Mouse (Mus musculus) T-helper 2 cell (primary cell): ENCODE data around the gene Rpgrip1l.

Source experiments
- in situ Hi-C: fragments of 300-600 bp; cut with MboI, MseI; formaldehyde crosslinking; loops from one replicate; pipeline ENCODE4 v1.15.1; 2025; ENCODE audit warnings: high pct_unique_total_duplicates

Rpgrip1l gene

DNA sequence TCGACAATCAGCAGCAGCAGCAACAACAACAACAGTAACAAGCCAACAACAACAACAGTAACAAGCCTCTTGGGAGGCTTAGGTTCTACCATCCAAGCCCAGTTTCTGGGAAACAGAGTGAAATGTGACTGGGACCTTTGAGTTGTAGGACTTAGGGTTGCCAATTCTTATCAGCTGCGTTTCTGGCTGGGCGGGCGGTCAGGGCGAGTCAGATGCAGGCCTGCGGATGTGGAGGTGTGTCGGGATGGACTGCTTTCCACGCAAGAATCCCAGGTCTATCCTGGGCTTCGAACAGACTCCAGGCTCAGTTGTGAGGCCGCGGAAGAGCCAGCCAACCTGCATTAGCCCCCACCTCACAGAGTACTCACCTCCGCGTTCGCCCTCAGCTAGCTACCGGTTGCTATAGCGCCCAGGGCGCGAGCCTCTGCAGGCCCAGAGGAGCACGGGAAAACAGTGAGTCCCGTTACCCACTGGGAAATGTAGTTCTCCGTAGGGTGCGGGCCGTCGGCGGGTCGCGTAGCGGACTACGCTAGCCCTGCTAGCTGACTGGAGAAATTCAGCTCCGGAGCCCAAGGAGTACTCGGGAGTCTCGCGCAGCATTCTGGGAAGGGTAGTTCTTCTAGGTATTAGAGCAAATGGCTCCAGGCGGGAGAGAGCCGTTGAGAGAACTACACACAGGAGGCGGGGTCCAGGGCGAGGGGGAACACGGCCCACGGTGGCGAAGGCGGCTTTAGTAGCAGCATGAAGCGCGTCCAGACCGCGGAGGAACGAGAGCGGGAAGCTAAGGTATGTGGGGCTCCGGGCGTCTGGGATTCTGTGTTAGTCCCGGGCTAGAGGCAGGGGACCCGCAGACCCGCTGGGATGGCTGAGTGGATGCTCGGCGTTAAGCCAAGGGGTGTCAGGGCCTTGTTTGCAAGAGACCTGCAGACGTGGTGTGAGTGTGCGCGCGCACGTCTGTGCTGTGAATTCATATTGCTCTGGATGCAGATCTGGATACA lies at the start of gene Rpgrip1l, which contains the start of gene Fto:
Gene Rpgrip1l (minus strand): TSS at position 428 of the 998 bp plus-strand sequence.
Gene Fto (plus strand): TSS at position 691 of the 998 bp plus-strand sequence.
- in situ Hi-C loops, result loop anchor here (25.0 kb wide), 1 partner anchor 426 kb away; no protein-coding TSS in a partner anchor

DNA sequence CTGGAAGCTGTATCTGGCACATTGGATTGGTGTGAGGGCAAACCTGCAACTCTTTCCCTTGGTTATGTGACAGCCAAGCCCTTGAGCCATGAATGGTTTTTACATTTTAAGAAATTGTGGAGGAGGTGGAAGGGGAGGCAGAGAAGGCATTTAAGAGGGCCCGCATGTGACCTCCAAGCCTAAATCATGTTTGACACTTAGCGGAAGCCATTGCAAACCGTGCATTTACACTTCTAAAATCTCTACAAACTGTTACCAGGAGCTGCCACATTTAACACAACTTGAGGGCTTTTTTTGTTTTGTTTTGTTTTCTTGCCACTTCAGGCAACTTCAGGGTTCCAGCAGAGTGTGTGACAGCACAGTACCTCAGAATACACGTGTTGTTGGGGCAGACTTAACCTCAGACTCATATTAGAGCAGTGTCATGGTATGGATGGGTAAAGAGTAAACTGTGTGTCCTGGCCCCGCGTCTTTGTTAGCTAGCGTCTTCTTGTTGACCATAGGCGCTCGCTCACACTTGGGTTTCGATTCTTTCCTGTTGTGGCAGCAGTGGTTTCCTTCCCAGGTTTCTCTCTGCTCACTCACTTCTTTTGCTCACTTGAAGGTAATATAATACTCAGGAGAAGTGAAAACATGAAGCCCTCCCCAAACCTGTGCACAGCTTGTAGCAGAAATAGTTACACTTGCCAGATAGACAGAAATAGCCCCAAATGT lies 47.7 kb upstream of the Rpgrip1l start:
- in situ Hi-C loops, result no loop called here

DNA sequence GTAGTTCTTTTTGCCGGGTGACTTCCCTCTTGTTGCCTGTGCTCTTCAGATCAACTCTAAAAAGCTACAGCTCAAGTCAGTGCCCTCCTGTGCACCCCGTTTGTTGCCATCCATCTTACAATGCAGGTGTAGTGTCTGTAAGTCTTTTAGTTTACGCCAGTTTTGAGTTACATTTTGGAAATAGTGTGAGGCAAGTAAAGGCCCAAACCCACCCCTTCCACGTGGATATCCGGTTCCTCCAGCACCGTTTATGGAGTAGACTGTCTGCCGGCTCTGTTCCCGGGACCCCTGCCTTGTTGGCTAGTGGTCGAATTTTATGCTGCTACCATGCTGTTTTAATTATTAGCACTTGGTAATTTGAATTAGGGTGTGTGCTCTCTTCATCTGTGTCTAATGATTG lies 46.4 kb upstream of the Rpgrip1l start:
- in situ Hi-C loops, result no loop called here

DNA sequence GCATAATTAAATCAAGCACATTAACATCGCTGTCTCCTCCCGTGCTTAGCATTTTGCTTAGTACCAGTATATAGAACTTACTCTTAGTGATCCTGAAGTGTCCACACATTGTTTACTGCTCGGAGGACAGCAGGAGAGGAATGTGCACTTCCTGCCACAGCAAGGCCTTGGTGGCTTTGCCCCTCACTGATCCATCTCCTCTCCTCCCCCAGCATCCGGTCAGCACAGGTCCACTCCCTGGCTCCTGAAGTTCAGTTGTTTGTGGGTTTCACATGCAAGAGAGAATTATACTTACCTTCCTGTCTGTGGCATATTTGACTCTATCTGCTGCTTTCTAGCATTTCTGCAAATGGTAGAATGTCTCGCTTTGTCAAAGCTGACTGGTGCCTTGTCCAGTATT lies 45.0 kb upstream of the Rpgrip1l start:
- in situ Hi-C loops, result no loop called here

DNA sequence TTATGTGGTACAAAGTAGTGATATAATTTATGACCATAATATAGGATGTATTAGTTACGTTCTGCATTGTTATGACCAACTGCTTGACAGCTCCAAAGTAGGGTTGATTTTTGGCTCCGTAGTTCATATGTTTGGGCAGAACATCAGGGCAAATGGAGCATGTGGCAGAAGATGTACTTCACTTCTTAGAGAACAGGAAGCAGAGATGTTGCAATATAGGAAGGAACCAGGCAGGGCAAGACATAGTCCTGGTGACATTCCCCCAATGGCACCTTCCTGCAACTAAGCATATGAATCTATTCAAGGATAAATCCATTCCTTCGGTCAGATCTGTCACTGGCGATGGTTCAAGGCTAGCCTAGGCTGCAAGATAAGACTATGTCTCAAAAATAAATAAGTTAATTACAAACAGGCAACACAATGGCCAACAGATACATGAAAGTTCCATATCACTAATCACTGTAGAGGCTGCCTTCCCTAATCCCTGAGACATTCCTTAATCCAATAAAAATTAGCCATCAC lies 44.5 kb upstream of the Rpgrip1l start:
- in situ Hi-C loops, result no loop called here

DNA sequence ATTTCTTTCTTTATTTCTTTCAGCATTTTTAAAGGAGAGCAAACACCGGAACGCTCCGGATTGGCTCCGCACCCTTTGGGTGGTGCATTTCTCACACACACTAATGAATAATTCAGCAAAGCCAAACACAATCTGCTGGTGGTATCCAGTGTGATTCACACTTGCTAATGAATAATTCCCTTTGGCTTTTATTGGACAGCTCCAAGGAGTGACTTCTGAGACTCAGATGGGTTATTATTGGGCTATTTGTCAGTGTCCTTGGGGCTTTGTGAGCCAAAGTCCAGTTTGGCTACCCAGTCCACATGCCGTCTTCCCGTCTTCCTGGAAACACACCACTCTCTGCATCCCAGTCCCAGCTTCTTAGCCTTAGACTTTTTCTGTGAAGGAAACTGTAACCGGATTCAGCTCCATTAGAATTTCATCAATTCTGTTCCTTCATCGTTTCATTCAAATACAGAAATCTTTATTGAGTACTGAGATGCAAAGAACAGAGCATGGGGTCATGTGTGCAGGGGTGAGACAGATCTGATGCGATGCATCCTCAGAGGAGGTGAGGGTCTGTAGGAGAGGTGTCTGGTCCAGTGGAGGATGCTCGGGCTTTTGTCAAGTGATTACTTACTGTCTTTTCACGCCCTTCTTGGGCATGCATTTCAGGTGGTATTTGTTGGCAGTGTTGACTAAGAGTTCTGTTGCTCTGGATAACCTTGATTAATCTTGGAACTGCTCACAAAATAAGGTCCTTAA lies 43.1 kb upstream of the Rpgrip1l start:
- in situ Hi-C loops, result no loop called here

DNA sequence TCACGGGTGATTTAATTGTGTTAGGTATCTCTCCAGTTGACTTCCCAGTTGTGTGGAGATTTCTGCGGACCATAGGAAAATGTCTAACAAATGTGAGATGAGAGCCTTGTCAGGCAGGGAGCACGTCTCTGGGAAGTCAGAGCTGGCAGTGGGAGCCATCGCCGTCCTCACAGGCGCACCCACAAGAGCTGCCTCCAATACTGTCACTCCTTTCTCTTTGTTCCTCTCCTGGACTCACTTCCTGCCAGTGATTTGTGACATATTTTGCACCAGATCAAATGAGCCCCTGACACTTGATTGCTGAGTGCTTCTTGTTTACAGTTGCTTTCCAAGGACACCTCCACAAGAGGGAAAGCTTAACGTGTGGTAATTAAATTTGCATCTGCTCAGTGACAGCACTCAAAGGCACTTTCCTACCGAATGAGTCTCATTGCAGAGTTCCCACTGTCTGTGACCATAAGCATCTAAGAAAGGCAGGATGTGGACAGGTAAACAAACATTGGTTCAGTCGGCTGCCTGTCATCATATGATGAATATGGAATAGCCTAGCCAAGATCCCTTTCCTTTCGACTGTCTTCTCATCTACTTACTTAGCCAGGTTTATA lies 42.3 kb upstream of the Rpgrip1l start:
- in situ Hi-C loops, result no loop called here

DNA sequence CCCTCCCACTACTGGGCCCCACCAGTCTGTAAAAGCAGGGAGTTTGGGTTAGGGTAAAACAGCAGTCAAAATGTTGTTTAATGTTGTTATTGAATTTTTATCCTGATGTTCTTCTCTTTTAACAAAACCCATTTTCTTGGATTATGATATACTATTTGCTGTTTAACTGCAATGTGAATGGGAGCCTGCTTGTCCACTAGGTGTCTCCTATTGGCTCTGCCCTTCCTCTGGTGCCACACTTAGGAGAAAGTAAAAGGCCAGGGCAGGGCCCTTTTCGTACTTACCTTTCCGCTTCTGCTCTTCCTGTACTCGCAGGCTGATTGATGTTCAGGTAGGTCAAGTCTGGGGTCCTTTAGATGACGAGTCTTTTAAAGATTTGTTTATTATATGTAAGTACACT lies 40.8 kb upstream of the Rpgrip1l start:
- in situ Hi-C loops, result no loop called here

DNA sequence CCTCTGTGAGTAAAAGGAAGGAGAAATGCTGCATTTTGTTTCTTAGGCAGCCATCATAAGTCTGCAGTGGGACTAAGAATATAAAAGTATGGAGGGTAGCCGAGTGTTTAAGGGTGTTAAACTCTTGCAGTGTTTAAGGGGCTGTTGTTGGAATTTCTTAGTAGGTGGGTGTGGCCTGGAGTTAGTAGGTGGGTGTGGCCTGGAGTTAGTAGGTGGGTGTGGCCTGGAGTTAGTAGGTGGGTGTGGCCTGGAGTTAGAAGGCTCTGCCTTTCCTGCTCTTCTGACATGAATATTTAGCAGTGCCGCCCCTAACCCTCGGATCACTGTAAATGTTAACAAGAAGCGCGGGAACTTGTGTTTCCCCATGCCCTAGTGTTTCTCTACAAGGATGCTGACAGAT lies 40.0 kb upstream of the Rpgrip1l start:
- in situ Hi-C loops, result no loop called here

DNA sequence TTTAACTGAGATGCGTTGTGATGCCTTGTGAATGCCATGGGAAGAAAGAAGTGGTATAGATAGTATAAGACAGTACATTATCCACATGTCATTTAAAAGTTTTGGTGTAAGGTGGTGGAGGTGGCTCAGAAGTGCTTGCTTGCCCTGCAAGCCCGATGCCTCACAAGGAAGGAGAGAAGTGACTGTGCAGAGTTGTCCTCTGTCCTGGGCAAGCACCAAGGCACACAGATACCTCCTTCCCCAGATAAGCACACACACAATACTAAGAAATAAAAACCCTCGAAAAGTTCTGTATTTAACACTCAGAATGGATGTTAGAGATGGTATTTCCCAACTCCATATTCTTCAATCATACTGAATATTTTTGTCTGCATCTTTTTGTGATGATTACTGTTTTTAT lies 39.5 kb upstream of the Rpgrip1l start:
- in situ Hi-C loops, result no loop called here

DNA sequence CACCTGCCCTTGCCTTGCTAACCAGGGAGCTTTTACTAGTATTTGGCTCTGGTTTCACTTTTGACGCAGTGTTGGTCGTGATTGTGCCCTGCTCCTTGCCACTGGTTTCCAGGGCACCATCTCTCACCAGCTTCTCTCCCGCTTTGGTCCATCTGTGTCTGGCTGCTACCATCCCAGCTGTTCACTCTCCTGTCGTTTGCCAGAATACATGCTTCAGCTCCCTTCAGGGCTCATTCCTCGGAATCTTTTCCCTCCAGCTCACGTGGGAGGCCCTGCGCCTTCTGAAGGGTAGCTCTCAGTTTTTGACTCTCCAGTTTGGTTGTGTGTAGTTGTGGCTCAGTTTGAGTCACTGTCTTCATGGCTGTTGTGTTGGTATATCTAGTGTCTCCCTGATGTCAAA lies 37.6 kb upstream of the Rpgrip1l start:
- in situ Hi-C loops, result no loop called here

DNA sequence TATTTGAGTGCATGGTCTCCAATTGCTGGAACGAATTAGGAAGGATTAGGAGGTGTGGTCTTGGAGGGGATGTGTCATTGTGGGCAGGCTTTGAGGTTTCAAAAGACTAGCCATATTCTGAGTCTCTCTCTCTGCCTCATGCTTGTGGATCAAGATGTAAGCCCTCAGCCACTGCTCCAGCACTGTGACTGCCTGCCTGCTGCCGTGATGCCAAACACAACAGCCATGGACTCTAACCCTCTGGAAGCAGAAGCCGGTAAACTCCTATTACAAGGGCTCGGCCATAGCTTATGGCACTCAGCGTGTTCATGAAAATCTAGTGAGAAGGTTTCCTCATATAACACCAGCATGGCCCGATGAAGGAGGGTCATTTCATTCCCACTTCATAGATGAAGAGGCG lies 36.8 kb upstream of the Rpgrip1l start:
- in situ Hi-C loops, result no loop called here

DNA sequence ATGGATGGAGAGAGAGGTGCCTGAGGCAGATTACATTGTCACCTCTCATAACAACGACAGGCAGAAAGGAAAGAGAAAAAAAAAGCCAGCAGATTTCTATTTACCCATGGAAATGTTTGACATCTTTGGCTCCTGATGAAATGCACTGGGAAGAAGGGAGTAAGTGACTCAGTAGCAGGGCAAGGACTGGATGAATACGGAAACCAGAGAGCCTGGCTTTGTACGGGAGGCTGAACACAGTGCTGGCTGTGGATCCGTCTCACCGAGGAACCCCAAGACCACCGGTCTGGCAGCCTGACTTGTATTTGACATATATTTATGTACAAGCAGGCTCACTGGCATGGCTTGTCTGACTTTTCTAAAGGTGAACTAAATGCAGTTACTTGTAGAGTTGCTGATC lies 34.5 kb upstream of the Rpgrip1l start:
- in situ Hi-C loops, result no loop called here

DNA sequence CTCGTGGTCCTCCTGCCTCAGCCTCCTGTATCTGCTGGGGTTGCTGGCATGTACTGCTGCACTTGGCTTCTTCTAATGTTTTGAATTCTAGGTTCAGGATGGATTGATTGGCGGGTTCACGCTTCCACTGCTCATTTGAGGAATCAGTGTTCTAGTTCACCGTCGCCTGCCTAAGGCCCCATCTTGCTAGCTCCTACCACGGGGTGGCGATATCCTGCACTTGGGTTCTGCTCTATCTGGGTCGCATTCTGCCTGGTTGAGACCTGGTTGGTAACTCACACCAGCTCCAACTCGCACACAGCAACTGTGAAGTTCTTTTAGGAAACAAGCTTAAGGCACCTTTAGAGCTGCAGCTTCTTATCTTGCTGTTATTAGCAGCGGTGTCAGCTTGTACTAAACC lies 34.1 kb upstream of the Rpgrip1l start:
- in situ Hi-C loops, result no loop called here

DNA sequence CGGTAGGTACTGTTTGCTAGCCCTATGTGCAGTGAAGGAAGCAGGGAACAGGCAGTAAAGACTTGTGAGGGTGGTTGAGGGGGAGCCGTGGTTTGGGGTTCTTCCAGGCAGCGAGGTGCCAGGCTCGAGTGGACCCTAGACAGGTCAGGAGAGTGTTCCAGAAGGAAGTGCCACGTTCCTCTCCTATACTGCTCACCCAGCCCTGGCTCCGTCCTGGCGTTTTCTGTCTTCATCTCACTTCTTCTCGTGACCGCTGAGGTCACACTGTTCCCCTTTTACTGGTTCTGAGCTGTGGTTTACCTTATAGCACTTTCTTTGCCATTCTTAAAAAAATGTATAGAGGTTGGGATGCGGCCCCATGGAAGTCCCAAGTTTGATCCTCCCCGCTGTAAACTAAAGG lies 31.6 kb upstream of the Rpgrip1l start:
- in situ Hi-C loops, result no loop called here

DNA sequence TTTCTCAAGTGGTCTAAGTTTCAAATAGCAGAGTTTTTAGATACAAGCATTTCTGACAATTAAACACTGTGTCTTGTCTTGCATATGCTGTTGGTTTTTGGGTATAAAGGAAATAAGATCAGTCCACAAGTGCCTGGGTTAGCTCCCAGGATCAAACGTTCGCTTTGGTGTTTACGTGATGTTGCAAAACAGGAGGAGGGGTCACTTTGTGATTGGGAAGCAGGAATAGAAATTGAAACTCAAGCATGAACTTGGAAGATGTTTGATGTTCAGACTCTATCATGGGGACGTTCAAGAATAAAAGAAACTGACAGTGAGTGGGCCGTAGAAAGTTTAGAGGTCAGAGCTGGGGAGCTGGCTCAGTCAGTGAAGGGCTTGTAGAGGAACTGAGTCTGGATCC lies 29.7 kb upstream of the Rpgrip1l start:
- in situ Hi-C loops, result no loop called here

DNA sequence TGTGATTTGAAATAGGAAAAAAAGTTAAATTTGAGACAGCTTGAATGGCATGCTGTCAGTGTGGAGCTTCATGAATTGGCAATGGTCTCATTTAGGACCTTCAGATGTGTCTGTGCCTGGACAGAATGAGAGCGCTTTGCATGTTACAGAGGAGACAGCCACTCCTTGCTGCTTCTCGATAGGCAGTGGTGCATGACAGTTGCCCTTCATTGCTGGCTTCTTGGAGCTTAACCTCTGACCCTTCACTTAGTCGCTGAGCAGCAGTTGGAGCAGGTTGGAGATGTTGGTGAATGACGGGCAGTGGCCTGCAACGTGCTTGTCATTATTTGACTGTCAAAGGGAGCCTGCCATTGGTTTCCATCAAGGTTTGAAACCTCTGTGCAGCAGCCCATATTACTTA lies 29.1 kb upstream of the Rpgrip1l start:
- in situ Hi-C loops, result no loop called here

DNA sequence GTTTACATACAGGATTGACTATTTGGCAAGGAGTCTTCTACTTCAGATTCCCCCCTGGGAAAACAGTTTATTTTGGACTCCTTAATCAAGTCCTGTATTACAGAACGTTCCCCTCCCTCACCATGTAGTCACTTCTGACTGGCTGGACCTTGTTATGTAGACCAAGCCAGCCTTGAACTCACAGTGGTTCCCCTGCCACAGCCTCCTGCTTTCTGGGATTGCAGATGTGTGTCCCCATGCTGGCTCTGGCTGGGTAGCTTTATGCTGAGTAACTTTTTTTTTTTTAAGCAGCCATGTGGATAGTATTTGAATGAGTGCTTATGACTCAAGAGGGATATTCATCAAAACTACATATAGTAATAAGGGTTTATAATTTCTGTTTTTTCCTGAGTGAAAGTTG lies 27.7 kb upstream of the Rpgrip1l start:
- in situ Hi-C loops, result no loop called here

DNA sequence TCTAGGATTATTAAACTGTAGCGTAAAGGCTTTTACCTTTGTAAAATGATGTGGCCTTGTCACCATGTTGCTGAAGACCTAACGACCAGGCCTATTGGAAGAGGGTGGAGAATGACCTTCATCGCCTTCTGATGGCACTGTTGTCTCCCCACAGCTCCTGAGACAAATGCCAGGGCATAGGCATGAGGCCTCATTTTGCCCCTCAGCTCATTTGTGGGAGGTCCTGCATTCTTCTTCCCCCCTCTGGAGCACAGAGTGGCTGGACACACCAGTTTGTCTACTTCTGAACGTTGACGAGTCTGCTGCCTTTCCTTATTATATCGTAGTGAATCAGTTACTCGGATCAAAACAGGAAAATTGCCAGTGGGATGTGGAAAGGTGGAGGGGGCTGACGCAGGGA lies 26.6 kb upstream of the Rpgrip1l start:
- in situ Hi-C loops, result no loop called here

DNA sequence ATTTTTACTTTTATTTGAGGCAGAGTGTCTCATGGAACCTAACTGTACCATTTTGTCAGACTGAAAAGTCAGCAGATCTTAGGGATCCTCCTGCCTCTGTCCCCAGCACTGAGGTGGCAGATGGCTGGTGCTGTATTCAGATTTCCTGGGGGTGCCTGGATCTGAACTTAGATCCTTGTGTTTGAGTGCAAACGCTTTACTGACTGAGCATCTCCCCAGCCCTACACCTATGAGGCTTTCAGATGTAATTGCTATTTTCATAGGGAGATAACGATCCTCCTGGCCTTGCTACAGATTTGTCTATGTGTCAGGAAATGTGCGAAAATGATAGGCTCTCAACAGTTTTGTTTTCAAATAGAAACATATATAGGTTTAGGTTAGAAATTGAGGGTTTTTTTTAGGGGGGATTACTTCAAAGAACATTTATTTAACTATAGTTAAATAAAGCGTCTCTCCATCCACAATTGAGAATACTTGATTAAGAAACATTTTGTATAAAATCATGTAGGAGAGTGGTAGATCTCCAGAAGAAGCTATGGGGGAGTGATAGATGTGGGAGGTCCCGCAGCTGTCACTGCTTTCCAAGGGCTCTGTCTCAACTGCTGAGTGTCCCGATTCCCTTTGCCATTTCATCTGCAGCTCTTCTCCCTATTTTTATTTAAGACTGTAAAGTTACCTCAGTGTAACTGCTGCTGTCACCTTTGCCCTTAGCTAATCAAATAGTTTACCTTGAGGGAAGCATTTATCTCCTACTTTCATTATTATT lies 25.5 kb upstream of the Rpgrip1l start:
- in situ Hi-C loops, result no loop called here

DNA sequence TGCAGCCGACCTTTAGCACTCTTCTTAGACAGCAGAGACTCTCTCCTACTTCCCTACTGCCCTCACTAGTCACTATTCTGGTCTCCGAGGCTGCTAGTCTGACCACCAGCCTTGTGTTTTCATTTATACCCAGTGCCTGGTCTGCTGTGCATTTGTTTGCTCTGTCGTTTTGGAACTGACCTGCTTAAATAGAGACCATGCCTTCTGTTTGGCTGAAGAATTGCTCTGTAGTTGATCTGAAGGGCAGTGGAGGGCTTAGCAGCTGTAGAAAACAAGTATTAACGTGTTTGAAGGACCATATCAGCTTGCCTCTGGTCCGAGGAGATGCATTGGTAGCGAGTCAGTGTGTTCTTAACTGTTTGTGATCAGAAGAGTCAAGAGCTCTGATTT lies 16.4 kb upstream of the Rpgrip1l start:
- in situ Hi-C loops, result no loop called here
